Mouse (Mus musculus): ENCODE measurements around the gene Hmgb4.

GRCm38 (mm10) chr4:128270177-128270576, 9.4 kb upstream of the Hmgb4 start:
- TF ChIP-seq POLR2A (IDR thresholded peaks at IDR 0.05; ENCODE audit: borderline replicate concordance, extremely low read depth, low read depth, low read length) = no peak
- no peak for TF ChIP-seq CTCF (IDR thresholded peaks at IDR 0.05; ENCODE audit: insufficient read depth, low read length)

All from lung, adult 2 months (tissue).